Mouse (Mus musculus) natural killer cell, adult 2 months (primary cell): ENCODE measurements around the gene Catsperg2.
A peak's percentile ranks its signal among the peaks of the same experiment; 100 is the strongest.
"Not testable (repeated sequence)": the region's sequence is repeated elsewhere in the genome, so short reads cannot be mapped to it uniquely, and the experiment has no call there.

ENCODE experiments used
- DNase-seq, 2 experiments: peaks; one replicate each; pipeline ENCODE4 v3.0.0; 2022; ENCODE audit warnings: low spot score in 2 of 2

Catsperg2 gene

GRCm38 (mm10) chr7:29726860-29727259, at the start of gene Catsperg2:
Gene Catsperg2, minus strand, starts transcription at chr7:29727032.
- not testable (repeated sequence) for DNase-seq

GRCm38 (mm10) chr7:29776568-29776967, 49.7 kb upstream of the Catsperg2 start:
- DNase-seq, result no peak

- no peak for DNase-seq
These were observed 47.5 kb upstream of the Catsperg2 start for GRCm38 (mm10) chr7:29774371-29774770.

- no peak for DNase-seq
These were observed 46.7 kb upstream of the Catsperg2 start for GRCm38 (mm10) chr7:29773503-29773902.

- DNase-seq, result no peak
These were observed 42.1 kb upstream of the Catsperg2 start for GRCm38 (mm10) chr7:29768980-29769379.

GRCm38 (mm10) chr7:29768090-29768900, 41.5 kb upstream of the Catsperg2 start, which contains the start of gene Zfp84:
Gene Zfp84, plus strand, starts transcription at chr7:29768552.
- peak; percentile 87 to 88 for DNase-seq

GRCm38 (mm10) chr7:29767058-29767686, 40.3 kb upstream of the Catsperg2 start:
- peak; percentile 50 to 54 for DNase-seq

- no peak for DNase-seq
These were observed 37.9 kb upstream of the Catsperg2 start for GRCm38 (mm10) chr7:29764702-29765101.

GRCm38 (mm10) chr7:29760476-29760875, 33.6 kb upstream of the Catsperg2 start:
- no peak for DNase-seq

- no peak for DNase-seq
These were observed 15.4 kb upstream of the Catsperg2 start for GRCm38 (mm10) chr7:29742258-29742657.

- no peak for DNase-seq
These were observed 1.2 kb upstream of the Catsperg2 start for GRCm38 (mm10) chr7:29728055-29728454.

GRCm38 (mm10) chr7:29725461-29726142, 1.2 kb downstream of the Catsperg2 start:
- DNase-seq, result not testable (repeated sequence)

GRCm38 (mm10) chr7:29708891-29709290, 17.9 kb downstream of the Catsperg2 start:
- DNase-seq, result not testable (repeated sequence)

- not testable (repeated sequence) for DNase-seq
These were observed 31.6 kb downstream of the Catsperg2 start for GRCm38 (mm10) chr7:29695231-29695630.

- no peak for DNase-seq
These were observed 45.0 kb downstream of the Catsperg2 start for GRCm38 (mm10) chr7:29681868-29682267.
